Mouse (Mus musculus) lung, postnatal 0 days (tissue): ENCODE measurements around the gene Fetub. TPM values are rescaled to one million over a fixed set of nuclear protein-coding genes. Genes with fewer than 3 reads are reported as not detected.

ENCODE experiments used
- ATAC-seq: fragments of 200-750 bp; cut with Nextera tagmentation; 2 replicates; pipeline ENCODE4 v1.8.0; 2017; ENCODE audit warnings: moderate library complexity
- DNase-seq: peaks from one replicate; pipeline ENCODE4 v3.0.0-alpha.2; 2016; ENCODE audit warnings: low spot score
- H3K27ac ChIP-seq: fragments of 300-500 bp; sonication (generic); 2 replicates; pipeline ENCODE4 v1.5.1; 2014; ENCODE audit warnings: antibody characterized with exemption, mild to moderate bottlenecking, low read length, mixed read lengths
- H3K27me3 ChIP-seq: fragments of 300-500 bp; sonication (generic); replicated peaks from 2 replicates; pipeline ENCODE4 v1.6.1; 2014; ENCODE audit warnings: low read length, mixed read lengths; ENCODE audit not compliant: insufficient read depth
- H3K36me3 ChIP-seq: fragments of 300-500 bp; sonication (generic); 2 replicates; pipeline ENCODE4 v1.6.1; 2014; ENCODE audit warnings: low read length, mixed read lengths; ENCODE audit not compliant: insufficient read depth
- H3K4me1 ChIP-seq: fragments of 300-500 bp; sonication (generic); 2 replicates; pipeline ENCODE4 v1.6.1; 2014; ENCODE audit warnings: antibody characterized with exemption, low read depth, low read length, mixed read lengths; ENCODE audit not compliant: insufficient read depth
- H3K4me2 ChIP-seq: fragments of 300-500 bp; sonication (generic); replicated peaks from 2 replicates; pipeline ENCODE4 v1.6.1; 2014; ENCODE audit warnings: low read depth, mild to moderate bottlenecking, low read length, moderate library complexity, mixed read lengths
- H3K4me3 ChIP-seq: fragments of 300-500 bp; sonication (generic); 2 replicates; pipeline ENCODE4 v1.5.1; 2014; ENCODE audit warnings: low read depth, low read length
- H3K9ac ChIP-seq: fragments of 300-500 bp; sonication (generic); replicated peaks from 2 replicates; pipeline ENCODE4 v1.6.1; 2014; ENCODE audit warnings: low read depth, mild to moderate bottlenecking
- H3K9me3 ChIP-seq: fragments of 300-500 bp; sonication (generic); 2 replicates; pipeline ENCODE4 v1.6.1; 2016; ENCODE audit warnings: low read length, mixed read lengths
- CTCF ChIP-seq: IDR thresholded peaks from 2 replicates; pipeline ENCODE4 v1.5.1; 2016; ENCODE audit warnings: antibody characterized with exemption, mild to moderate bottlenecking
- EP300 ChIP-seq: IDR thresholded peaks from 2 replicates; pipeline ENCODE4 v1.6.1; 2016; ENCODE audit warnings: antibody characterized with exemption, mild to moderate bottlenecking, control low read depth
- WGBS: fragments of 180-500 bp; shearing (Covaris S2); extraction: QIAGEN DNeasy Blood & Tissue Kit; methylation state at CpG from one replicate; pipeline ENCODE4 v1.1.7; 2014; 5-methylcytosine and 5-hydroxymethylcytosine counted together
- polyA plus RNA-seq: library from polyadenylated mRNA; unstranded; fragments of >200 nt; fragmentation: Nextera tagmentation; extraction: Ambion mirVana; gene quantifications from 2 replicates; pipeline ENCODE4 v1.2.1, GENCODE M21; 2015

Gene Fetub
- polyA plus RNA-seq, 1 experiment from 2014 or later, result 0.35 TPM

GRCm38 (mm10) chr16:22899866-22900570 is 18.1 kb upstream of the Fetub start:
- DNase-seq (no peak), ATAC-seq (no peak)
- Histone ChIP-seq H3K4me2 (no peak overlapping the region), H3K9me3 (no peaks in the 10 kb centered on the region), H3K27me3 (no peaks in the 10 kb centered on the region), H3K9ac (no peak overlapping the region), H3K4me3 (no peak overlapping the region), H3K36me3 (no peaks in the 10 kb centered on the region), H3K4me1 (no peaks in the 10 kb centered on the region), H3K27ac (no peak overlapping the region)
- WGBS, result 58% methylated on average over 10 of the region's 10 CpGs
- TF ChIP-seq EP300 (no peak), CTCF (no peak)

- TF ChIP-seq CTCF (no peak), EP300 (no peak)
- DNase-seq (no peak), ATAC-seq (no peak)
- no peaks in the 10 kb centered on the region for H3K27me3 ChIP-seq
- H3K4me3 ChIP-seq, result no peak overlapping the region
- no peak overlapping the region for H3K9ac ChIP-seq
- H3K4me2 ChIP-seq, result no peak overlapping the region
- no peaks in the 10 kb centered on the region for H3K4me1 ChIP-seq
- no peaks in the 10 kb centered on the region for H3K9me3 ChIP-seq
- H3K27ac ChIP-seq, result no peak overlapping the region
- no peaks in the 10 kb centered on the region for H3K36me3 ChIP-seq
- 42% methylated on average over 3 of the region's 3 CpGs for WGBS
These were observed 16.8 kb upstream of the Fetub start for GRCm38 (mm10) chr16:22901326-22901725.

GRCm38 (mm10) chr16:22909290-22909689 is 8.8 kb upstream of the Fetub start:
- no peak for TF ChIP-seq CTCF
- TF ChIP-seq EP300, result no peak
- Histone ChIP-seq H3K27ac (no peak overlapping the region), H3K9ac (no peak overlapping the region), H3K4me1 (no peaks in the 10 kb centered on the region), H3K4me3 (no peak overlapping the region), H3K9me3 (no peaks in the 10 kb centered on the region), H3K36me3 (no peaks in the 10 kb centered on the region), H3K27me3 (no peaks in the 10 kb centered on the region), H3K4me2 (no peak overlapping the region)
- WGBS, result 81% methylated on average over 6 of the region's 6 CpGs
- ATAC-seq (no peak), DNase-seq (no peak)

- ATAC-seq, result no peak
- Histone ChIP-seq H3K9ac (no peak overlapping the region), H3K9me3 (no peaks in the 10 kb centered on the region), H3K4me1 (no peaks in the 10 kb centered on the region), H3K4me3 (no peak overlapping the region), H3K27ac (no peak overlapping the region), H3K36me3 (no peaks in the 10 kb centered on the region), H3K4me2 (no peak overlapping the region), H3K27me3 (no peaks in the 10 kb centered on the region)
- no peak for DNase-seq
- WGBS, result 67% methylated on average over 3 of the region's 3 CpGs
- no peak for TF ChIP-seq EP300
- no peak for TF ChIP-seq CTCF
These were observed 6.1 kb upstream of the Fetub start for GRCm38 (mm10) chr16:22911986-22912385.

- Histone ChIP-seq H3K4me1 (no peaks in the 10 kb centered on the region), H3K9ac (no peak overlapping the region), H3K4me3 (no peak overlapping the region), H3K27ac (no peak overlapping the region), H3K36me3 (no peaks in the 10 kb centered on the region), H3K27me3 (no peaks in the 10 kb centered on the region), H3K4me2 (no peak overlapping the region), H3K9me3 (no peaks in the 10 kb centered on the region)
- DNase-seq (no peak), ATAC-seq (no peak)
- 71% methylated on average over 6 of the region's 6 CpGs for WGBS
- TF ChIP-seq CTCF (no peak), EP300 (no peak)
These were observed 5.2 kb upstream of the Fetub start for GRCm38 (mm10) chr16:22912886-22913285.

- no peaks in the 10 kb centered on the region for H3K27me3 ChIP-seq
- TF ChIP-seq EP300 (no peak), CTCF (no peak)
- H3K4me3 ChIP-seq, result no peak overlapping the region
- no peak overlapping the region for H3K9ac ChIP-seq
- no peak overlapping the region for H3K27ac ChIP-seq
- DNase-seq (no peak), ATAC-seq (no peak)
- no peaks in the 10 kb centered on the region for H3K9me3 ChIP-seq
- H3K4me2 ChIP-seq, result no peak overlapping the region
- no peaks in the 10 kb centered on the region for H3K36me3 ChIP-seq
- no peaks in the 10 kb centered on the region for H3K4me1 ChIP-seq
These were observed 3.9 kb upstream of the Fetub start for GRCm38 (mm10) chr16:22914276-22914675.
